Mouse (Mus musculus): Measurements from ENCODE around the gene Lag3.

DNA sequence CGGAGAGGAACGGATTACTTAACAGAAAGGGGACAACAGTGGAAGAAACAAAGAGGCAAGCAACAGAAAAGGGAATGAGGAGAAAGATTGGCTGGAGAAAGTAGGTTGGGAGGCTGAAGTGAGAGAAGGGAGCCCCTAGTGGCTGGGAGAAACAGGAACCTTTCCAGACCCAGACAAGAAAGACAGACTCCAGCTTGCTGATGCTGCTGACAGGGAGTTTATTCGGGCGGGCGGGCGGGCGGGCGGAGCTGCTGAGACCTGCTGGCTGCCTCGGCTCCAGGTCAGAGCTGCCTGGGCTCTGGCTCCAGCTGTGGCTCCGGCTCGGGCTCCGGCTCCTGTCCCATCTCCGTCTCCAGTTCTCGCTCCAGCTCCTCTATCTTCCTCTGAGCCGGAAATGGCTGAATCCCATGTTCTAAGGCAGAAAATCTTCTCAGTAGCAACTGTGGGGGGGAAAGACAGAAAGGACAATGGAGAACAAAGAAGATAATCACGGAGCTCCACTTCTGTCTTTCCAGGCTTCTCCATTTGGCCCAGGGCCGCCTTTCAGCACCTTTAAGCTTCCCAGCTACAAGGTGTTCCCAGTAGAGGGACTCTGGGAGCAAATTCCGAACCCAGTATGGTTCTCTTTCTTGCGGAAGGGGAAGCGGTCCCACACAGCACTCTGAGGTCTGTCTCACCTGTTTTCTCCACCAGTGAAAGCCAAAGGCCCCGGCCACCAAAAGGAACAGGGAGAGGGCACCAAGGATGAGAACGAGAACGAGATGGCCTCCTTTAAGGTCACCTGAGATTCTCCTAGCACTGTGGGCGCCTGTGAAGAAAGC is 7.1 kb downstream of the Lag3 start:
- no peak for TF ChIP-seq POLR2A (IDR thresholded peaks at IDR 0.05; ENCODE audit: low read depth, low read length)
- peak; percentile 42; the same call in 1 of the 2 replicates for TF ChIP-seq CTCF (IDR thresholded peaks at IDR 0.05; ENCODE audit: extremely low read depth, insufficient read depth, insufficient read length, insufficient replicate concordance)
